Mouse (Mus musculus) cerebellum, adult 2 months (tissue): Measurements from ENCODE around the gene Mlxipl. TPM values are rescaled to one million over a fixed set of nuclear protein-coding genes. Genes with fewer than 3 reads are reported as not detected.

ENCODE experiments used
- DNase-seq, 2 experiments: peaks; one replicate each; pipeline ENCODE4 v3.0.0; 2021
- H3K27ac ChIP-seq: fragments of 200-500 bp; 2 replicates; pipeline ENCODE4 v1.5.1; 2012; ENCODE audit warnings: low read length, control low read depth, inconsistent platforms; ENCODE audit not compliant: insufficient read depth
- H3K27me3 ChIP-seq: fragments of 200-500 bp; 2 replicates; pipeline ENCODE4 v1.6.1; 2012; ENCODE audit warnings: inconsistent platforms, mild to moderate bottlenecking, low read length, moderate library complexity; ENCODE audit not compliant: control insufficient read depth, insufficient read depth
- H3K4me1 ChIP-seq: fragments of 200-500 bp; 2 replicates; pipeline ENCODE4 v1.6.1; 2011; ENCODE audit warnings: low read length; ENCODE audit not compliant: control insufficient read depth, insufficient read depth
- H3K4me3 ChIP-seq: fragments of 200-500 bp; replicated peaks from 2 replicates; pipeline ENCODE3; 2011; ENCODE audit warnings: mild to moderate bottlenecking, low read depth, low read length, control low read depth; ENCODE audit not compliant: insufficient read depth
- CTCF ChIP-seq: fragments of 200-500 bp; IDR thresholded peaks from 2 replicates; pipeline ENCODE4 v1.5.1; 2011; ENCODE audit warnings: low read depth, mild to moderate bottlenecking, control low read depth, low read length, moderate library complexity, borderline replicate concordance; ENCODE audit not compliant: insufficient read depth
- POLR2A ChIP-seq: fragments of 200-500 bp; IDR thresholded peaks from 2 replicates; pipeline ENCODE4 v1.6.1; 2011; ENCODE audit warnings: low read length, control low read depth, borderline replicate concordance; ENCODE audit not compliant: insufficient read depth
- WGBS: fragments of 180-500 bp; shearing (Covaris S2); methylation state at CpG from one replicate; pipeline ENCODE4 v1.1.7; 2018; 5-methylcytosine and 5-hydroxymethylcytosine counted together
- polyA plus RNA-seq: library from polyadenylated mRNA; depleted of rRNA; stranded (reverse); fragments of >200 nt; gene quantifications from 2 replicates; pipeline ENCODE4 v1.2.3, GENCODE M21; 2012

The Mlxipl gene
- polyA plus RNA-seq, 1 experiment, result 2.0 TPM

GRCm38 (mm10) chr5:135086871-135087270 is 2.8 kb upstream of the Mlxipl start:
- TF ChIP-seq POLR2A (no peak), CTCF (no peak)
- Histone ChIP-seq H3K4me3 (no peak overlapping the region), H3K4me1 (no peaks in the 10 kb centered on the region), H3K27me3 (no peaks in the 10 kb centered on the region; the same call in 1 of the 2 replicates), H3K27ac (no peak overlapping the region)
- no peak for DNase-seq
- 66% methylated on average over 4 of the region's 4 CpGs for WGBS

GRCm38 (mm10) chr5:135100981-135101380 is 11.3 kb downstream of the Mlxipl start:
- H3K4me3 ChIP-seq, result no peak overlapping the region
- no peaks in the 10 kb centered on the region for H3K4me1 ChIP-seq
- H3K27ac ChIP-seq, result no peak overlapping the region
- DNase-seq, result no peak
- H3K27me3 ChIP-seq, result no peaks in the 10 kb centered on the region
- WGBS, result 49% methylated on average over 1 of the region's 1 CpGs
- TF ChIP-seq POLR2A (no peak), CTCF (no peak)

- H3K27ac ChIP-seq, result no peak overlapping the region
- WGBS, result 59% methylated on average over 11 of the region's 11 CpGs
- no peak for DNase-seq
- H3K4me1 ChIP-seq, result no peaks in the 10 kb centered on the region
- no peak overlapping the region for H3K4me3 ChIP-seq
- no peaks in the 10 kb centered on the region for H3K27me3 ChIP-seq
- TF ChIP-seq POLR2A (no peak), CTCF (peak; percentile 32; the same call in 1 of the 2 replicates)
Measured at GRCm38 (mm10) chr5:135103999-135104660, 14.4 kb downstream of the Mlxipl start.

GRCm38 (mm10) chr5:135106758-135107256 is 17.1 kb downstream of the Mlxipl start:
- TF ChIP-seq CTCF, result no peak
- TF ChIP-seq POLR2A, result no peak
- Histone ChIP-seq H3K4me1 (no peaks in the 10 kb centered on the region), H3K27me3 (no peaks in the 10 kb centered on the region), H3K27ac (no peak overlapping the region), H3K4me3 (peak overlapping the region; percentile 37)
- DNase-seq, result peak; percentile 36 to 46
- WGBS, result under 1% methylated on average over 48 of the region's 48 CpGs

GRCm38 (mm10) chr5:135107521-135108501 is 18.1 kb downstream of the Mlxipl start:
- peak; percentile 73 for TF ChIP-seq CTCF
- TF ChIP-seq POLR2A, result no peak
- 7% methylated on average over 40 of the region's 40 CpGs for WGBS
- H3K4me3 ChIP-seq, result no peak overlapping the region
- peak; percentile 48 to 58 for DNase-seq
- H3K27ac ChIP-seq, result no peak overlapping the region
- no peaks in the 10 kb centered on the region for H3K4me1 ChIP-seq
- no peaks in the 10 kb centered on the region for H3K27me3 ChIP-seq

- no peaks in the 10 kb centered on the region for H3K27me3 ChIP-seq
Measured at GRCm38 (mm10) chr5:135109017-135109416, 19.3 kb downstream of the Mlxipl start.

GRCm38 (mm10) chr5:135109426-135109825 is 19.7 kb downstream of the Mlxipl start:
- 88% methylated on average over 3 of the region's 3 CpGs for WGBS
- no peak for DNase-seq
- no peak for TF ChIP-seq CTCF
- no peak for TF ChIP-seq POLR2A
- Histone ChIP-seq H3K4me1 (no peaks in the 10 kb centered on the region), H3K4me3 (no peak overlapping the region), H3K27me3 (no peaks in the 10 kb centered on the region), H3K27ac (no peak overlapping the region)

More at GRCm38 (mm10) chr5:135109017-135109416, 19.3 kb downstream of the Mlxipl start:
- Histone ChIP-seq H3K4me1 (no peaks in the 10 kb centered on the region), H3K4me3 (no peak overlapping the region), H3K27ac (no peak overlapping the region)
- 60% methylated on average over 6 of the region's 6 CpGs for WGBS
- DNase-seq, result no peak
- no peak for TF ChIP-seq CTCF
- no peak for TF ChIP-seq POLR2A

- no peak overlapping the region for H3K27ac ChIP-seq
- WGBS, result 45% methylated on average over 6 of the region's 6 CpGs
- no peak overlapping the region for H3K4me3 ChIP-seq
- no peaks in the 10 kb centered on the region for H3K27me3 ChIP-seq
- no peak for DNase-seq
- TF ChIP-seq CTCF (no peak), POLR2A (no peak)
- no peaks in the 10 kb centered on the region for H3K4me1 ChIP-seq
Measured at GRCm38 (mm10) chr5:135109976-135110375, 20.3 kb downstream of the Mlxipl start.
